Mouse (Mus musculus): ENCODE data around the gene Igsf21. TPM values are rescaled to one million over a fixed set of nuclear protein-coding genes. Genes with fewer than 3 reads are reported as not detected.

Gene Igsf21
- polyA plus RNA-seq, 1 experiment from 2014 or later: 0.20 TPM

DNA sequence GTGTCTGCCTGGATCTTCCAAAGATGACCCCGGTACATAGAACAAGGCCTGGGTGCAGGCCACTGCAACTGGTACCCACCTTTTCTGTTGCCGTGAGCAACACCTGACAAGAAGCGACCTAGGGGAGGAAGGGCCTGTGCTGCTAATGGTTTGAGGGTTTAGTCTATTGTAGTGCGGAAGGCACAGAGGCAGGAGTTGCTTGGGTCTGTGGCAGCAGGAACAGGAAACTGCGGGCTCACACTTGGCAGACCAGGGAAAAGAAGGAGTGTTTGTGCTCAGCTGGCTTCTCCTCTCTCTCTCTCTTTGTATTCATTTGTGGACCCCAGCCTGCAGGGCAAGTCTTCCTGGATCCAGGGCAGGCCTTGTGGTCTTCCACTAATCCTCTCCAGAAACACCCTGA, 124.0 kb downstream of the Igsf21 start:
- no peak for ATAC-seq (replicated peaks; ENCODE audit: extremely low read depth, insufficient read depth, low FRiP score)
- 78% methylated on average over 5 of the region's 5 CpGs for whole genome bisulfite sequencing

GRCm38 (mm10) chr4:140117275-140117691, 129.3 kb downstream of the Igsf21 start:
- H3K4me1 ChIP-seq (ENCODE audit: control insufficient read depth, insufficient read depth, low read length): no peaks in the 10 kb centered on the region
- no peaks in the 10 kb centered on the region for H3K9me3 ChIP-seq (replicated peaks; ENCODE audit: control insufficient read depth, low read length)
- H3K27me3 ChIP-seq (ENCODE audit: control insufficient read depth, insufficient read depth, low read length): no peaks in the 10 kb centered on the region
- H3K4me2 ChIP-seq (ENCODE audit: low read depth, low read length): no peak overlapping the region
- no peaks in the 10 kb centered on the region for H3K36me3 ChIP-seq (ENCODE audit: control insufficient read depth, insufficient read depth)
- H3K27ac ChIP-seq (ENCODE audit: low read length): no peak overlapping the region
- no peak overlapping the region for H3K9ac ChIP-seq (ENCODE audit: low read length)
- no peak overlapping the region for H3K4me3 ChIP-seq (ENCODE audit: low read length)
- 82% methylated on average over 7 of the region's 7 CpGs for WGBS
- ATAC-seq (replicated peaks; ENCODE audit: extremely low read depth, insufficient read depth, low FRiP score): no peak

More for the DNA sequence above, 124.0 kb downstream of the Igsf21 start:
- H3K9ac ChIP-seq (ENCODE audit: low read length): no peak overlapping the region
- H3K4me2 ChIP-seq (ENCODE audit: low read depth, low read length): no peak overlapping the region
- H3K27me3 ChIP-seq (ENCODE audit: control insufficient read depth, insufficient read depth, low read length): no peaks in the 10 kb centered on the region
- no peak overlapping the region for H3K4me3 ChIP-seq (ENCODE audit: low read length)
- H3K9me3 ChIP-seq (replicated peaks; ENCODE audit: control insufficient read depth, low read length): no peaks in the 10 kb centered on the region
- H3K36me3 ChIP-seq (ENCODE audit: control insufficient read depth, insufficient read depth): no peaks in the 10 kb centered on the region
- H3K4me1 ChIP-seq (ENCODE audit: control insufficient read depth, insufficient read depth, low read length): no peaks in the 10 kb centered on the region
- no peak overlapping the region for H3K27ac ChIP-seq (ENCODE audit: low read length)

DNA sequence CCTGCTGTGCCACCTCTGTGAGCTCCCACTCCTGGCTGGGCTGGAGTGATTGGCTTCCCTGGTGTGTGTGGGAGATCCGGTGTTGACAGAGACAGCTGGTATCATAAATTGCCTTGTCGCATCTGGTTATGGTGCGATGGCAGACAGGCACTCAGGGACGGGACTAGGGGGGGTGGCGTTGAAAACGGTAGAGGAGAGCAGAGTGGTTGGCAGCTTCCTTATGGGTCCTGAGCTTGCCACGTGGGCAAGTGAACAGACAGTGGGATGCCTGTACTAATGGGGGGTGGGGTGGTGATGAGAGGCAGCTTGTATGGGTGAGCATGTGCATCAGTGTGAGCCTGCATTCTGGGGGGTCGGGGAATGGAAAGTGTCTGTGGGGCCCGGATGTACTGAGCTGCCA, 130.8 kb downstream of the Igsf21 start:
- 69% methylated on average over 9 of the region's 9 CpGs for WGBS
- Histone ChIP-seq H3K9ac (ENCODE audit: low read length) (no peak overlapping the region), H3K27me3 (ENCODE audit: control insufficient read depth, insufficient read depth, low read length) (no peaks in the 10 kb centered on the region; the same call in 1 of the 2 replicates), H3K4me3 (ENCODE audit: low read length) (no peak overlapping the region), H3K36me3 (ENCODE audit: control insufficient read depth, insufficient read depth) (no peaks in the 10 kb centered on the region), H3K9me3 (replicated peaks; ENCODE audit: control insufficient read depth, low read length) (0 out of 2 replicates have a peak, but pooled peaks cover 3% of the 10 kb centered on the region), H3K27ac (ENCODE audit: low read length) (no peak overlapping the region), H3K4me2 (ENCODE audit: low read depth, low read length) (no peak overlapping the region), H3K4me1 (ENCODE audit: control insufficient read depth, insufficient read depth, low read length) (no peaks in the 10 kb centered on the region)
- ATAC-seq (replicated peaks; ENCODE audit: extremely low read depth, insufficient read depth, low FRiP score): no peak

- Histone ChIP-seq H3K4me2 (ENCODE audit: low read depth, low read length) (no peak overlapping the region), H3K4me1 (ENCODE audit: control insufficient read depth, insufficient read depth, low read length) (no peaks in the 10 kb centered on the region), H3K27ac (ENCODE audit: low read length) (no peak overlapping the region), H3K9ac (ENCODE audit: low read length) (no peak overlapping the region), H3K36me3 (ENCODE audit: control insufficient read depth, insufficient read depth) (no peaks in the 10 kb centered on the region), H3K4me3 (ENCODE audit: low read length) (no peak overlapping the region), H3K27me3 (ENCODE audit: control insufficient read depth, insufficient read depth, low read length) (peaks cover 2% of the 10 kb centered on the region), H3K9me3 (replicated peaks; ENCODE audit: control insufficient read depth, low read length) (0 out of 2 replicates have a peak, but pooled peaks cover 3% of the 10 kb centered on the region)
- 84% methylated on average over 6 of the region's 6 CpGs for WGBS
- ATAC-seq (replicated peaks; ENCODE audit: extremely low read depth, insufficient read depth, low FRiP score): no peak
Observed at GRCm38 (mm10) chr4:140115053-140115452, 131.5 kb downstream of the Igsf21 start.

DNA sequence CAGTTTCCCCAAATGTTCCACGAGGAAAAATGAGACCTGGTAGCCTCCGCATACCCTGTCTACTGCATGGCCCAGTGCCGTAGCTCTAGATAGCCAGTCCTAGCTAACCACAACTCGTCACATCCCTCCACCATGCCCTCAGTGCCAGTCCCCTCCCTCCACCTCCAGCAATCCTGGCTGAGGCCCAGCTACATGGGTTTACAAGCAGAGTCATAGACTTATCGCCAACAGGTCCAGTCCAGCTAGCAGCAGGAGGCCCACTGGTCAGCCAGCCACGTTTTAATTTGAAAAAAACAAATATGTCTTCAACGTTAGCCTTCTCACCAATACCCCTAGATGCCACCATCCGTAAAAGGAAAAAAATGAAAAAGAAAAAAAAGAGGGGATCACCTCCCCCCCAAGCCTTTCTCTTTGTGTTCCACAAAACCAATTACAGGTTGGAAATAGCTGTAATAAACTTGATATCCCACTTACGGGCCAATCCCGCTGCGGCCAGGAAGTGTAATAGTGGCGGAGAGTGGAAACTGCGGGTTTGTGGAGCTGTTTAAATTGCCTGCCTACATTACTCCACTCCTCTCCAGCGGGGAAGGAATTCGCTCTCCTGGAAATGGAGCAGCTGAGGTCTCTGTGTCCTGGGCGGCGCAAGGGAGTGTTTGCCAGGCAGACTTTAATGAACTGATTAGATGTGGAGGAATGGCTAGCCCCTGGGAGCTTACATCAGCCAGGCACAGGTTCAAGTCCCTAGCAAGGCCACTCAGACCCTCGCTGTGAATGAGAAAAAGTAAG, 132.7 kb downstream of the Igsf21 start:
- Histone ChIP-seq H3K27me3 (ENCODE audit: control insufficient read depth, insufficient read depth, low read length) (peaks cover 14% of the 10 kb centered on the region), H3K4me3 (ENCODE audit: low read length) (no peak overlapping the region), H3K9me3 (replicated peaks; ENCODE audit: control insufficient read depth, low read length) (0 out of 2 replicates have a peak, but pooled peaks cover 3% of the 10 kb centered on the region), H3K4me2 (ENCODE audit: low read depth, low read length) (no peak overlapping the region), H3K36me3 (ENCODE audit: control insufficient read depth, insufficient read depth) (no peaks in the 10 kb centered on the region), H3K9ac (ENCODE audit: low read length) (no peak overlapping the region), H3K4me1 (ENCODE audit: control insufficient read depth, insufficient read depth, low read length) (peaks cover 3% of the 10 kb centered on the region; the same call in 1 of the 2 replicates), H3K27ac (ENCODE audit: low read length) (no peak overlapping the region)
- 74% methylated on average over 18 of the region's 18 CpGs for WGBS
- ATAC-seq (replicated peaks; ENCODE audit: extremely low read depth, insufficient read depth, low FRiP score): no peak

GRCm38 (mm10) chr4:140109626-140109948, 137.0 kb downstream of the Igsf21 start:
- ATAC-seq (replicated peaks; ENCODE audit: extremely low read depth, insufficient read depth, low FRiP score): no peak
- H3K9ac ChIP-seq (ENCODE audit: low read length): no peak overlapping the region
- H3K9me3 ChIP-seq (replicated peaks; ENCODE audit: control insufficient read depth, low read length): 0 out of 2 replicates have a peak, but pooled peaks cover 3% of the 10 kb centered on the region
- peaks cover 38% of the 10 kb centered on the region for H3K27me3 ChIP-seq (ENCODE audit: control insufficient read depth, insufficient read depth, low read length)
- H3K36me3 ChIP-seq (ENCODE audit: control insufficient read depth, insufficient read depth): no peaks in the 10 kb centered on the region
- peak overlapping the region; percentile 56 for H3K4me2 ChIP-seq (ENCODE audit: low read depth, low read length)
- H3K4me1 ChIP-seq (ENCODE audit: control insufficient read depth, insufficient read depth, low read length): peaks cover 4% of the 10 kb centered on the region; the same call in 1 of the 2 replicates
- H3K27ac ChIP-seq (ENCODE audit: low read length): no peak overlapping the region
- H3K4me3 ChIP-seq (ENCODE audit: low read length): no peak overlapping the region; the same call in none of the 2 replicates
- 44% methylated on average over 6 of the region's 6 CpGs for WGBS

DNA sequence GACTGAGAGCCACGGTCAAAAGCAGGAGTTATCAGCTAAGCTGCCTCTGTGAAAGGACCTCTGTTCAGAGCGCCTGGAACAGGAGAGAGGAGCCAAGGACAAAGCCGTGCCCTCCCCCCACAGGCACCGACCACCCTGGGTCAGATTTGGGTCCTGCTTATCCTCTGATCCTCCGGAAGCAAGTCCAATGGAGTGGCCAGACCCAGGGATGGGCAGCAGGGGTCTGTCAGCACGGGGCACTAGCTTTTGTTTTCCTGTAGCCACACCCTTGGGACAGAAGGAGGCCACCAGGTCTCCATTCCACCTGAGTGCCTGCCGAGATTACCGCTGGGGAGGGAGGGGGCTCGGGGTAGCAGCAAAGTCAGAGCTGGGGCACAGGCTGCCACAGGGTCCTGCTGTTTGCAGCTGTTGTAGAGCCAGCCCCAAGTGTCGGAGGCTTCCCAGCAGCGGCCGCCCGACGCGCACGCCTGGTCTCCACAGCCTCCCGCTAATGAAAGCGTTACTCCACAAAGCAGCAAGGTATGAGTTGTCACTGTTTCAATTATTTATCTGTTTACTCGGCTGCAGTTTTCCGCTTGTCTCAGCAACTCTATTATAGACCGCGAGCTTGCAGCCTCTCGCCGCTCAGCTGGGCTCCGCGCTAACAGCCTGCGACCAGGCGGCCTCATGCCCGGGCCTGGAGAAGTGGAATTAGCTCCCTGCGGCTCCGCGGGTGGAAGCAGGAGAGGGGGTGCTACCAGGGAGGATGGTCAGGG, 137.5 kb downstream of the Igsf21 start:
- ATAC-seq (replicated peaks; ENCODE audit: extremely low read depth, insufficient read depth, low FRiP score): no peak
- Histone ChIP-seq H3K9me3 (replicated peaks; ENCODE audit: control insufficient read depth, low read length) (0 out of 2 replicates have a peak, but pooled peaks cover 3% of the 10 kb centered on the region), H3K4me3 (ENCODE audit: low read length) (peak overlapping the region; percentile 29), H3K9ac (ENCODE audit: low read length) (no peak overlapping the region), H3K36me3 (ENCODE audit: control insufficient read depth, insufficient read depth) (no peaks in the 10 kb centered on the region), H3K27ac (ENCODE audit: low read length) (no peak overlapping the region), H3K27me3 (ENCODE audit: control insufficient read depth, insufficient read depth, low read length) (peaks cover 42% of the 10 kb centered on the region), H3K4me2 (ENCODE audit: low read depth, low read length) (peak overlapping the region; percentile 56), H3K4me1 (ENCODE audit: control insufficient read depth, insufficient read depth, low read length) (peaks cover 4% of the 10 kb centered on the region; the same call in 1 of the 2 replicates)
- 3% methylated on average over 32 of the region's 32 CpGs for whole genome bisulfite sequencing

- H3K4me1 ChIP-seq (ENCODE audit: control insufficient read depth, insufficient read depth, low read length): peaks cover 4% of the 10 kb centered on the region; the same call in 1 of the 2 replicates
- no peak overlapping the region for H3K9ac ChIP-seq (ENCODE audit: low read length)
- no peaks in the 10 kb centered on the region for H3K36me3 ChIP-seq (ENCODE audit: control insufficient read depth, insufficient read depth)
- 0 out of 2 replicates have a peak, but pooled peaks cover 3% of the 10 kb centered on the region for H3K9me3 ChIP-seq (replicated peaks; ENCODE audit: control insufficient read depth, low read length)
- H3K27ac ChIP-seq (ENCODE audit: low read length): no peak overlapping the region
- no peak overlapping the region for H3K4me3 ChIP-seq (ENCODE audit: low read length)
- 73% methylated on average over 11 of the region's 12 CpGs for WGBS
- ATAC-seq (replicated peaks; ENCODE audit: extremely low read depth, insufficient read depth, low FRiP score): no peak
- H3K4me2 ChIP-seq (ENCODE audit: low read depth, low read length): no peak overlapping the region
- H3K27me3 ChIP-seq (ENCODE audit: control insufficient read depth, insufficient read depth, low read length): peaks cover 59% of the 10 kb centered on the region
Observed at GRCm38 (mm10) chr4:140107161-140107560, 139.4 kb downstream of the Igsf21 start.

DNA sequence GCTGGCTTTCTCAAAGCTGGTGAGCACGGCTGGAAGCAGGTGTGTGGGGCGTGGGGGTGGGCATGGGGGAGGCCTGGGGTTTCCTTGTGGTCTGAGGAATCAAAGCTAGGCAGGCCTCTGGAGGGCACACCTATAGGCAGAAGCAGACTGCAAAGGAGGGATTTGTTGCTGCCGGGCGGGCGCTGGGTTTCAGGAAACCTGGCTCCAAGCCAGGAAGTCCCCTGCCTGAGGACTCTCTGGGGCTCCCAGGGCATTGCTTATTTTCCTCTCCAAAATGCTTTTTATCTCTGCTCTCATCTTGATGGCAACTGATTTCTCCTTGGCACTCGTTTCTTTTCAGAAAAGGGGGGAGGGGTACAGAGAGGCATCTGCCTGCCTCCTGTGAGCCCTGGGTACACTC, 141.8 kb downstream of the Igsf21 start:
- Histone ChIP-seq H3K9me3 (replicated peaks; ENCODE audit: control insufficient read depth, low read length) (no peaks in the 10 kb centered on the region), H3K4me1 (ENCODE audit: control insufficient read depth, insufficient read depth, low read length) (peaks cover 4% of the 10 kb centered on the region; the same call in 1 of the 2 replicates), H3K4me2 (ENCODE audit: low read depth, low read length) (no peak overlapping the region), H3K4me3 (ENCODE audit: low read length) (no peak overlapping the region), H3K27ac (ENCODE audit: low read length) (no peak overlapping the region), H3K27me3 (ENCODE audit: control insufficient read depth, insufficient read depth, low read length) (peaks cover 59% of the 10 kb centered on the region), H3K36me3 (ENCODE audit: control insufficient read depth, insufficient read depth) (no peaks in the 10 kb centered on the region), H3K9ac (ENCODE audit: low read length) (no peak overlapping the region)
- 9% methylated on average over 6 of the region's 6 CpGs for WGBS
- ATAC-seq (replicated peaks; ENCODE audit: extremely low read depth, insufficient read depth, low FRiP score): no peak

Data from heart, embryonic 16.5 days (tissue).